22 mouse cellular contexts compared by ENCODE assay signal in genomic region chr1:58407321-58407720, GRCm38 (mm10). TPM values are rescaled to one million over a fixed set of nuclear protein-coding genes. Genes with fewer than 3 reads are reported as not detected.
A peak's percentile ranks its signal among the peaks of the same experiment; 100 is the strongest.
DNase-seq lines count a peak whose midpoint lies in the region; ATAC-seq and TF ChIP-seq lines count a peak whose summit lies in the region.
"Had no signal": no experiment of that assay in that cellular context is flagged by ENCODE, and none has a peak within 500 bp of the region (broad histone marks: within the 10 kb centered on the region; RNA-seq: fewer than 3 reads in every experiment).

No protein-coding gene starts in this region.

- no peaks in the 10 kb centered on the region for H3K4me1 ChIP-seq in liver, postnatal 0 days (ENCODE audit: insufficient read depth)
- no peaks in the 10 kb centered on the region for H3K4me1 ChIP-seq in liver, embryonic 11.5 days (replicated peaks; ENCODE audit: control insufficient read depth, insufficient read depth, low read length)
- H3K4me1 ChIP-seq in CH12.LX (ENCODE audit: control insufficient read depth in 1 of 2, insufficient read depth in 2 of 2), result no peaks in the 10 kb centered on the region
- no peaks in the 10 kb centered on the region for H3K4me1 ChIP-seq in ES-Bruce4 (ENCODE audit: control insufficient read depth, insufficient read depth, low read length)
- no peaks in the 10 kb centered on the region for H3K4me1 ChIP-seq in stomach, postnatal 0 days (replicated peaks; ENCODE audit: control insufficient read depth, insufficient read depth)
- H3K4me1 ChIP-seq: embryonic facial prominence, embryonic 12.5 days; embryonic facial prominence, embryonic 15.5 days; hindbrain, embryonic 10.5 days; hindbrain, embryonic 13.5 days had no signal

- no peaks in the 10 kb centered on the region for H3K79me2 ChIP-seq in CH12.LX (replicated peaks; ENCODE audit: control insufficient read depth, extremely low read depth, insufficient read depth, poor library complexity, severe bottlenecking)

- TF ChIP-seq POLR2A in CH12.LX (IDR thresholded peaks at IDR 0.05; ENCODE audit: low read depth, low read length), result no peak
- no peak for TF ChIP-seq POLR2A in ES-Bruce4 (IDR thresholded peaks at IDR 0.05; ENCODE audit: insufficient read depth, low read length)

- no peak for ATAC-seq in liver, postnatal 0 days
- no peak for ATAC-seq in liver, embryonic 11.5 days (replicated peaks; ENCODE audit: low FRiP score)
- ATAC-seq in stomach, postnatal 0 days (ENCODE audit: low FRiP score, low TSS enrichment), result 0 out of 2 replicates have a peak, but pooled peaks have one; percentile 20
- ATAC-seq: CD4-positive, CD25-positive, alpha-beta regulatory T cell, adult 4 months; forebrain, embryonic 14.5 days; forebrain, postnatal 0 days; hindbrain, embryonic 16.5 days had no signal

- H3K36me3 ChIP-seq in liver, postnatal 0 days (replicated peaks; ENCODE audit: insufficient read depth, low read length), result peaks cover 57% of the 10 kb centered on the region
- peaks cover 39% of the 10 kb centered on the region for H3K36me3 ChIP-seq in liver, embryonic 11.5 days (ENCODE audit: control insufficient read depth, insufficient read depth, low read length)
- peaks cover 52 to 73% of the 10 kb centered on the region in 2 experiments for H3K36me3 ChIP-seq in CH12.LX (replicated peaks in 1 of 2; ENCODE audit: control insufficient read depth in 1 of 2, insufficient read depth in 1 of 2, low read length in 1 of 2)
- H3K36me3 ChIP-seq in ES-Bruce4 (ENCODE audit: control insufficient read depth, insufficient read depth, low read length, poor library complexity, severe bottlenecking), result peaks cover 56% of the 10 kb centered on the region
- peaks cover 27% of the 10 kb centered on the region for H3K36me3 ChIP-seq in stomach, postnatal 0 days (ENCODE audit: control insufficient read depth, insufficient read depth, low read length)

- no peak for TF ChIP-seq EP300 in liver, postnatal 0 days (IDR thresholded peaks at IDR 0.05; ENCODE audit: low read depth)
- TF ChIP-seq EP300 in CH12.LX (IDR thresholded peaks at IDR 0.05; ENCODE audit: low read length) (no peak), ES-Bruce4 (IDR thresholded peaks at IDR 0.05; ENCODE audit: insufficient read depth, low read depth, low read length) (no peak)
- TF ChIP-seq EP300 in stomach, postnatal 0 days (optimal IDR thresholded peaks at IDR 0.05), result no peak

- 96% methylated on average over 7 of the region's 7 CpGs for WGBS in liver, postnatal 0 days (ENCODE audit: insufficient replicate concordance)
- 96% methylated on average over 7 of the region's 7 CpGs for WGBS in liver, embryonic 11.5 days
- whole genome bisulfite sequencing in stomach, postnatal 0 days, result 97% methylated on average over 7 of the region's 7 CpGs

- H3K27ac ChIP-seq in liver, postnatal 0 days (ENCODE audit: low read depth), result no peak overlapping the region
- H3K27ac ChIP-seq in liver, embryonic 11.5 days (ENCODE audit: low read depth, low read length), result no peak overlapping the region; the same call in 1 of the 2 replicates
- H3K27ac ChIP-seq in CH12.LX (ENCODE audit: insufficient read depth, low read depth) (no peak overlapping the region), ES-Bruce4 (ENCODE audit: insufficient read depth, low read length) (peak overlapping the region; percentile 31; the same call in 1 of the 2 replicates)
- no peak overlapping the region for H3K27ac ChIP-seq in stomach, postnatal 0 days (replicated peaks)
- H3K27ac ChIP-seq: embryonic facial prominence, embryonic 12.5 days; embryonic facial prominence, embryonic 15.5 days; gastrocnemius, adult 2 months; hindbrain, embryonic 10.5 days; hindbrain, embryonic 13.5 days had no signal

- TF ChIP-seq CTCF in liver, postnatal 0 days (IDR thresholded peaks at IDR 0.05; ENCODE audit: low read depth), result no peak
- TF ChIP-seq CTCF in CH12.LX (conservative IDR thresholded peaks at IDR 0.05 in 1 of 2, IDR thresholded peaks at IDR 0.05 in 1 of 2; ENCODE audit: low read depth in 2 of 2, low read length in 2 of 2), result no peak
- no peak for TF ChIP-seq CTCF in ES-Bruce4 (IDR thresholded peaks at IDR 0.05; ENCODE audit: low read depth, low read length)
- TF ChIP-seq CTCF in stomach, postnatal 0 days (IDR thresholded peaks at IDR 0.05; ENCODE audit: low read depth), result no peak

- H3K27me3 ChIP-seq in liver, postnatal 0 days (ENCODE audit: insufficient read depth, low read length), result no peaks in the 10 kb centered on the region
- no peaks in the 10 kb centered on the region for H3K27me3 ChIP-seq in liver, embryonic 11.5 days (replicated peaks; ENCODE audit: control insufficient read depth, insufficient read depth, low read length)
- H3K27me3 ChIP-seq in CH12.LX (replicated peaks), result no peaks in the 10 kb centered on the region
- no peaks in the 10 kb centered on the region for H3K27me3 ChIP-seq in ES-Bruce4 (ENCODE audit: control insufficient read depth, insufficient read depth, low read length, poor library complexity, severe bottlenecking)
- H3K27me3 ChIP-seq in stomach, postnatal 0 days (ENCODE audit: control insufficient read depth, insufficient read depth, low read length), result no peaks in the 10 kb centered on the region
- H3K27me3 ChIP-seq: embryonic facial prominence, embryonic 12.5 days; embryonic facial prominence, embryonic 15.5 days; hindbrain, embryonic 13.5 days had no signal

- H3K9me3 ChIP-seq in liver, postnatal 0 days (ENCODE audit: low read length), result no peaks in the 10 kb centered on the region
- H3K9me3 ChIP-seq in liver, embryonic 11.5 days (ENCODE audit: control insufficient read depth, low read length), result no peaks in the 10 kb centered on the region
- H3K9me3 ChIP-seq in CH12.LX (replicated peaks; ENCODE audit: low read length) (no peaks in the 10 kb centered on the region), ES-Bruce4 (replicated peaks; ENCODE audit: control insufficient read depth, insufficient read depth, low read length, poor library complexity, severe bottlenecking) (no peaks in the 10 kb centered on the region)
- H3K9me3 ChIP-seq in stomach, postnatal 0 days (ENCODE audit: control insufficient read depth, low read length), result no peaks in the 10 kb centered on the region
- H3K9me3 ChIP-seq: embryonic facial prominence, embryonic 12.5 days; embryonic facial prominence, embryonic 15.5 days; hindbrain, embryonic 10.5 days; hindbrain, embryonic 13.5 days had no signal

- H3K4me3 ChIP-seq in liver, postnatal 0 days (ENCODE audit: low read depth, low read length), result no peak overlapping the region
- no peak overlapping the region for H3K4me3 ChIP-seq in liver, embryonic 11.5 days (ENCODE audit: low read depth, low read length)
- H3K4me3 ChIP-seq in CH12.LX (replicated peaks in 1 of 3; ENCODE audit: low read depth in 2 of 3, low read length in 2 of 3, poor library complexity in 1 of 3), result no peak overlapping the region
- H3K4me3 ChIP-seq in ES-Bruce4 (ENCODE audit: low read depth, low read length), result no peak overlapping the region
- no peak overlapping the region for H3K4me3 ChIP-seq in stomach, postnatal 0 days (ENCODE audit: low read depth, low read length)
- H3K4me3 ChIP-seq: embryonic facial prominence, embryonic 12.5 days; embryonic facial prominence, embryonic 15.5 days; gastrocnemius, adult 2 months; hindbrain, embryonic 10.5 days; hindbrain, embryonic 13.5 days had no signal

- H3K9ac ChIP-seq in liver, postnatal 0 days (replicated peaks), result no peak overlapping the region
- H3K9ac ChIP-seq in liver, embryonic 11.5 days (ENCODE audit: low read depth, low read length), result no peak overlapping the region
- no peak overlapping the region for H3K9ac ChIP-seq in CH12.LX (ENCODE audit: insufficient read depth, low read depth)
- H3K9ac ChIP-seq in ES-Bruce4 (ENCODE audit: low read depth, poor library complexity, severe bottlenecking), result no peak overlapping the region
- H3K9ac ChIP-seq in stomach, postnatal 0 days (ENCODE audit: low read length), result no peak overlapping the region
- H3K9ac ChIP-seq: embryonic facial prominence, embryonic 12.5 days; embryonic facial prominence, embryonic 15.5 days; forebrain, postnatal 0 days; hindbrain, embryonic 13.5 days had no signal

- no peak for TF ChIP-seq RAD21 in CH12.LX (IDR thresholded peaks at IDR 0.05; ENCODE audit: low read depth, low read length)

- in situ Hi-C loops in CH12.LX (cut with MboI; ENCODE audit: low pct_ligation_motif_present, low pct_unique_long_range_greater_than_20kb, low sequenced_read_pairs), result no loop called here

- dilution Hi-C loops in CH12.LX (cut with MboI; ENCODE audit: extremely low pct_ligation_motif_present, extremely low pct_unique_long_range_greater_than_20kb, low sequenced_read_pairs), result no loop called here

- peak; percentile 10 for DNase-seq in liver, postnatal 0 days
- DNase-seq in liver, embryonic 11.5 days (ENCODE audit: low spot score), result no peak
- no peak for DNase-seq in CH12.LX (ENCODE audit: extremely low read depth)
- DNase-seq in stomach, postnatal 0 days (ENCODE audit: low spot score), result no peak
- no peak for DNase-seq in thymus, postnatal 0 days (ENCODE audit: low spot score)
- DNase-seq: adrenal gland, postnatal 14 days; cerebellum, adult 11 months; cerebellum, adult 2 months; cerebellum, adult 9-11 months; cerebellum, postnatal 25 days; forebrain, postnatal 0 days; gastrocnemius, adult 2 months; gastrocnemius, postnatal 14 days; heart, adult 18-20 months had no signal

- no peak overlapping the region for H3K4me2 ChIP-seq in liver, postnatal 0 days (ENCODE audit: low read depth, low read length)
- H3K4me2 ChIP-seq in liver, embryonic 11.5 days, result no peak overlapping the region
- no peak overlapping the region for H3K4me2 ChIP-seq in CH12.LX (ENCODE audit: insufficient read depth, low read depth, poor library complexity, severe bottlenecking)
- no peak overlapping the region for H3K4me2 ChIP-seq in stomach, postnatal 0 days (replicated peaks; ENCODE audit: low read depth)
- H3K4me2 ChIP-seq: embryonic facial prominence, embryonic 12.5 days; embryonic facial prominence, embryonic 15.5 days; hindbrain, embryonic 13.5 days had no signal

RNA-seq across cellular contexts. Expression of gene Bzw1, which starts 14.6 kb away (rescaled TPM):
- polyA plus RNA-seq in liver, postnatal 0 days (2015; fragmentation: Nextera tagmentation; extraction: Ambion mirVana), result 118 and 128 TPM in 2 replicates
- polyA plus RNA-seq in liver, embryonic 11.5 days (2014; fragmentation: Nextera tagmentation; extraction: Ambion mirVana), result 344 and 399 TPM in 2 replicates
- total RNA-seq in CH12.LX (2012; rRNA removed) (104 and 151 TPM in 2 replicates), CH12.LX (2014; rRNA removed) (252 and 289 TPM in 2 replicates)
- polyA plus RNA-seq in CH12.LX (2012; ENCODE audit: insufficient read length, low read depth) (225 and 243 TPM in 2 replicates), ES-Bruce4 (2011; ENCODE audit: insufficient read depth, insufficient read length, low read depth, missing spikeins) (298 and 313 TPM in 2 replicates)
- 192 and 230 TPM in 2 replicates for polyA plus RNA-seq in stomach, postnatal 0 days (2015; fragmentation: Nextera tagmentation; extraction: Ambion mirVana)
- 437 and 440 TPM in 2 replicates for polyA plus RNA-seq in thymus, postnatal 0 days (2015; fragmentation: Nextera tagmentation; extraction: Ambion mirVana)

RNA-seq across cellular contexts. Expression of gene Clk1, which starts 16.5 kb away (rescaled TPM):
- polyA plus RNA-seq in liver, postnatal 0 days (2015; fragmentation: Nextera tagmentation; extraction: Ambion mirVana), result 67.3 and 76.6 TPM in 2 replicates
- 124 and 129 TPM in 2 replicates for polyA plus RNA-seq in liver, embryonic 11.5 days (2014; fragmentation: Nextera tagmentation; extraction: Ambion mirVana)
- 90.0 and 107 TPM in 2 replicates for total RNA-seq in CH12.LX (2012; rRNA removed)
- 209 and 233 TPM in 2 replicates for total RNA-seq in CH12.LX (2014; rRNA removed)
- 119 and 126 TPM in 2 replicates for polyA plus RNA-seq in CH12.LX (2012; ENCODE audit: insufficient read length, low read depth)
- 201 and 216 TPM in 2 replicates for polyA plus RNA-seq in ES-Bruce4 (2011; ENCODE audit: insufficient read depth, insufficient read length, low read depth, missing spikeins)
- 107 and 111 TPM in 2 replicates for polyA plus RNA-seq in stomach, postnatal 0 days (2015; fragmentation: Nextera tagmentation; extraction: Ambion mirVana)
- polyA plus RNA-seq in thymus, postnatal 0 days (2015; fragmentation: Nextera tagmentation; extraction: Ambion mirVana), result 239 and 257 TPM in 2 replicates

RNA-seq across cellular contexts. Expression of gene Nif3l1, which starts 37.6 kb away (rescaled TPM):
- polyA plus RNA-seq in liver, postnatal 0 days (2015; fragmentation: Nextera tagmentation; extraction: Ambion mirVana), result 9.6 and 11.2 TPM in 2 replicates
- 44.0 and 45.0 TPM in 2 replicates for polyA plus RNA-seq in liver, embryonic 11.5 days (2014; fragmentation: Nextera tagmentation; extraction: Ambion mirVana)
- total RNA-seq in CH12.LX (2012; rRNA removed) (34.5 and 40.8 TPM in 2 replicates), CH12.LX (2014; rRNA removed) (70.1 and 107 TPM in 2 replicates)
- polyA plus RNA-seq in CH12.LX (2012; ENCODE audit: insufficient read length, low read depth) (39.6 and 43.5 TPM in 2 replicates), ES-Bruce4 (2011; ENCODE audit: insufficient read depth, insufficient read length, low read depth, missing spikeins) (43.0 and 43.3 TPM in 2 replicates)
- polyA plus RNA-seq in stomach, postnatal 0 days (2015; fragmentation: Nextera tagmentation; extraction: Ambion mirVana), result 20.9 and 23.7 TPM in 2 replicates
- 25.6 and 25.7 TPM in 2 replicates for polyA plus RNA-seq in thymus, postnatal 0 days (2015; fragmentation: Nextera tagmentation; extraction: Ambion mirVana)

RNA-seq across cellular contexts. Expression of gene Ppil3, which starts 38.0 kb away (rescaled TPM):
- 15.5 and 17.4 TPM in 2 replicates for polyA plus RNA-seq in liver, postnatal 0 days (2015; fragmentation: Nextera tagmentation; extraction: Ambion mirVana)
- 58.6 and 62.8 TPM in 2 replicates for polyA plus RNA-seq in liver, embryonic 11.5 days (2014; fragmentation: Nextera tagmentation; extraction: Ambion mirVana)
- total RNA-seq in CH12.LX (2012; rRNA removed) (66.1 and 90.4 TPM in 2 replicates), CH12.LX (2014; rRNA removed) (161 and 191 TPM in 2 replicates)
- polyA plus RNA-seq in CH12.LX (2012; ENCODE audit: insufficient read length, low read depth) (103 and 114 TPM in 2 replicates), ES-Bruce4 (2011; ENCODE audit: insufficient read depth, insufficient read length, low read depth, missing spikeins) (56.1 and 59.9 TPM in 2 replicates)
- 29.3 and 32.8 TPM in 2 replicates for polyA plus RNA-seq in stomach, postnatal 0 days (2015; fragmentation: Nextera tagmentation; extraction: Ambion mirVana)
- 68.1 and 78.5 TPM in 2 replicates for polyA plus RNA-seq in thymus, postnatal 0 days (2015; fragmentation: Nextera tagmentation; extraction: Ambion mirVana)
